In the genomic region with DNA sequence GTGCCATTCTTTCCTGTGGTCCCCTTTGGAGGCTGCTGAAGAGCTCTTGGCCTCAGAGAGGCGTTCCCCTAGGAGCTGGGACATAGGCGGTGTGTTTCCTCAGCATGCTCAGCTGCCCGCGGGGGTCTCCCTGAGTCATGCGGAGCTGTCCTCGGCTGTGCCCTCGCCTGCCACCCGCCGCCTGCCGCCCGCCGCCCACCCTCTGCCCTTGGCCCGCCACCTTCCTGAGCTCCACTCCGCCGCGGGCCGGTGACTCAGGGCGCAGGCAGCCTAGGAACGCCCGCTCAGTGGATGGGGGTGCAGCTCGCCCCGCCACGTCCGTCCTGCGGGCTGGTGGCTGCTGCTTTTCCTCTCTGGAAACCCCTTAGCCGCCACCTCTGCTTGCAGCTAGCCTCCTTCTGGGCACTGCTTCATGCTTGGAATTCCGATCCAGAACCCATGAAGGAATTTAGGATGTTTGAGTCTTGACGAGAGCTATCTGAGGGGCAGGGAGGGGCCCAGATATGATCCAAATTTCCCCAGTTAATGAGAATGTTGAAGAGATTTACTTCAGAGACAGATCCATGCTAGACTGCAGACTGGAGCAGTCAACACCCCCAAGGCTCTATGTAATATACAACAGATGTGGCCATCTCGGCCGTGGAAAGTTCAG, we compare ENCODE assay signal across 8 mouse cellular contexts. TPM values are rescaled to one million over a fixed set of nuclear protein-coding genes. Genes with fewer than 3 reads are reported as not detected.
DNase-seq lines count a peak whose midpoint lies in the region; ATAC-seq and TF ChIP-seq lines count a peak whose summit lies in the region.

No protein-coding gene starts in this region.

- no peaks in the 10 kb centered on the region for H3K9me3 ChIP-seq in ES-Bruce4 (replicated peaks; ENCODE audit: control insufficient read depth, insufficient read depth, low read length, poor library complexity, severe bottlenecking)
- no peaks in the 10 kb centered on the region for H3K9me3 ChIP-seq in hindbrain, embryonic 14.5 days (ENCODE audit: control insufficient read depth, low read length)
- H3K9me3 ChIP-seq in midbrain, embryonic 16.5 days (replicated peaks; ENCODE audit: control insufficient read depth, low read length, poor library complexity, severe bottlenecking) = no peaks in the 10 kb centered on the region

- DNase-seq in adrenal gland, postnatal 14 days = peak; percentile 89
- peak; percentile 43 for DNase-seq in gastrocnemius, adult 18-20 months (ENCODE audit: low spot score)
- DNase-seq in hindbrain, embryonic 14.5 days (ENCODE audit: low spot score) = no peak
- DNase-seq in liver, adult 2 months (ENCODE audit: extremely low read depth, low read depth, low spot score) = no peak
- DNase-seq in c-Kit-positive CD71-positive TER-119-positive erythroid progenitor cells, embryonic 14.5 days (ENCODE audit: low spot score) = no peak

- H3K27ac ChIP-seq in ES-Bruce4 (ENCODE audit: insufficient read depth, low read length) = no peak overlapping the region
- H3K27ac ChIP-seq in hindbrain, embryonic 14.5 days = no peak overlapping the region
- H3K27ac ChIP-seq in liver, adult 2 months (replicated peaks; ENCODE audit: insufficient read depth, low read depth, low read length) = 0 out of 2 replicates have a peak overlapping the region, but pooled peaks have one; percentile 32
- no peak overlapping the region for H3K27ac ChIP-seq in midbrain, embryonic 16.5 days (ENCODE audit: low read length)

- no peak for TF ChIP-seq POLR2A in ES-Bruce4 (IDR thresholded peaks at IDR 0.05; ENCODE audit: insufficient read depth, low read length)
- no peak for TF ChIP-seq POLR2A in liver, adult 2 months (IDR thresholded peaks at IDR 0.05; ENCODE audit: extremely low read depth, insufficient read depth, low read length)

- no peaks in the 10 kb centered on the region for H3K4me1 ChIP-seq in ES-Bruce4 (ENCODE audit: control insufficient read depth, insufficient read depth, low read length)
- H3K4me1 ChIP-seq in hindbrain, embryonic 14.5 days (replicated peaks; ENCODE audit: control insufficient read depth, insufficient read depth, low read length) = peaks cover 7% of the 10 kb centered on the region; the same call in 1 of the 2 replicates
- no peaks in the 10 kb centered on the region for H3K4me1 ChIP-seq in liver, adult 2 months (ENCODE audit: control insufficient read depth, insufficient read depth, low read length)
- peaks cover 5% of the 10 kb centered on the region for H3K4me1 ChIP-seq in midbrain, embryonic 16.5 days (ENCODE audit: control insufficient read depth, insufficient read depth, low read length)

- ATAC-seq in hindbrain, embryonic 14.5 days (ENCODE audit: low FRiP score) = no peak
- peak; percentile 73; the same call in 1 of the 2 replicates for ATAC-seq in midbrain, embryonic 16.5 days
- no peak; the same call in 1 of the 2 replicates for ATAC-seq in megakaryocyte-erythroid progenitor cell, adult 5-6 weeks (replicated peaks; ENCODE audit: low FRiP score, low TSS enrichment, poor library complexity, severe bottlenecking)

- no peaks in the 10 kb centered on the region for H3K36me3 ChIP-seq in ES-Bruce4 (ENCODE audit: control insufficient read depth, insufficient read depth, low read length, poor library complexity, severe bottlenecking)
- H3K36me3 ChIP-seq in hindbrain, embryonic 14.5 days (replicated peaks; ENCODE audit: control insufficient read depth, insufficient read depth) = no peaks in the 10 kb centered on the region
- H3K36me3 ChIP-seq in liver, adult 2 months (ENCODE audit: control insufficient read depth, insufficient read depth, low read length) = no peaks in the 10 kb centered on the region
- H3K36me3 ChIP-seq in midbrain, embryonic 16.5 days (ENCODE audit: control insufficient read depth, insufficient read depth, low read length) = no peaks in the 10 kb centered on the region

- H3K4me3 ChIP-seq in ES-Bruce4 (ENCODE audit: low read depth, low read length) = peak overlapping the region; percentile 53
- H3K4me3 ChIP-seq in hindbrain, embryonic 14.5 days (replicated peaks; ENCODE audit: low read length) = peak overlapping the region; percentile 28
- peak overlapping the region; percentile 25 for H3K4me3 ChIP-seq in liver, adult 2 months (ENCODE audit: insufficient read depth, low read depth, low read length)
- H3K4me3 ChIP-seq in midbrain, embryonic 16.5 days (ENCODE audit: low read depth, low read length) = peak overlapping the region; percentile 31

- TF ChIP-seq CTCF in ES-Bruce4 (IDR thresholded peaks at IDR 0.05; ENCODE audit: low read depth, low read length) = no peak
- no peak for TF ChIP-seq CTCF in liver, adult 2 months (IDR thresholded peaks at IDR 0.05; ENCODE audit: low read depth, low read length)

- no peaks in the 10 kb centered on the region for H3K79me2 ChIP-seq in liver, adult 2 months (ENCODE audit: control insufficient read depth, insufficient read depth, low read length)

- peak overlapping the region; percentile 61 for H3K9ac ChIP-seq in ES-Bruce4 (ENCODE audit: low read depth, poor library complexity, severe bottlenecking)
- peak overlapping the region; percentile 48 for H3K9ac ChIP-seq in hindbrain, embryonic 14.5 days
- H3K9ac ChIP-seq in liver, adult 2 months (ENCODE audit: low read depth, low read length) = peak overlapping the region; percentile 55
- H3K9ac ChIP-seq in midbrain, embryonic 16.5 days (ENCODE audit: low read depth, low read length) = peak overlapping the region; percentile 57; the same call in 1 of the 2 replicates

- peak overlapping the region; percentile 60 for H3K4me2 ChIP-seq in hindbrain, embryonic 14.5 days (replicated peaks)
- peak overlapping the region; percentile 64 for H3K4me2 ChIP-seq in midbrain, embryonic 16.5 days (ENCODE audit: low read length)

- H3K27me3 ChIP-seq in ES-Bruce4 (ENCODE audit: control insufficient read depth, insufficient read depth, low read length, poor library complexity, severe bottlenecking) = no peaks in the 10 kb centered on the region
- no peaks in the 10 kb centered on the region for H3K27me3 ChIP-seq in hindbrain, embryonic 14.5 days (ENCODE audit: control insufficient read depth, insufficient read depth, low read length)
- no peaks in the 10 kb centered on the region for H3K27me3 ChIP-seq in liver, adult 2 months (ENCODE audit: control insufficient read depth, insufficient read depth, low read length)
- H3K27me3 ChIP-seq in midbrain, embryonic 16.5 days (ENCODE audit: control insufficient read depth, insufficient read depth, low read depth, low read length) = no peaks in the 10 kb centered on the region

- 5% methylated on average over 28 of the region's 30 CpGs for WGBS in hindbrain, embryonic 14.5 days
- 18% methylated on average over 28 of the region's 30 CpGs for WGBS in liver, adult 2 months
- WGBS in midbrain, embryonic 16.5 days = 5% methylated on average over 30 of the region's 30 CpGs

- TF ChIP-seq EP300 in ES-Bruce4 (IDR thresholded peaks at IDR 0.05; ENCODE audit: insufficient read depth, low read depth, low read length) = 0 out of 2 replicates have a peak, but pooled peaks have one; percentile 7

RNA-seq across cellular contexts. Expression of gene Map3k14, which starts 44.8 kb away (rescaled TPM):
- polyA plus RNA-seq in ES-Bruce4 (2011; ENCODE audit: insufficient read depth, insufficient read length, low read depth, missing spikeins) = 2.2 and 3.3 TPM in 2 replicates
- total RNA-seq in adrenal gland, postnatal 14 days (2021) = 6.5 and 8.7 TPM in 2 replicates
- 1 to 10 TPM; 3.2 to 4.0 TPM for total RNA-seq in gastrocnemius, adult 18-20 months (2021)
- 2.9 and 4.0 TPM in 2 replicates for polyA plus RNA-seq in hindbrain, embryonic 14.5 days (2014; fragmentation: Nextera tagmentation; extraction: Ambion mirVana)
- 1.4 and 2.2 TPM in 2 replicates for total RNA-seq in liver, adult 2 months (2014; rRNA removed)
- polyA plus RNA-seq in liver, adult 2 months (2012; rRNA removed) = 2.0 and 2.1 TPM in 2 replicates
- polyA plus RNA-seq in midbrain, embryonic 16.5 days (2015; fragmentation: Nextera tagmentation; extraction: Ambion mirVana) = 4.4 TPM in 2 replicates
- 1.8 and 2.9 TPM in 2 replicates for total RNA-seq in megakaryocyte-erythroid progenitor cell, adult 5-6 weeks (2014; fragmentation: Nextera tagmentation)
- total RNA-seq in megakaryocyte-erythroid progenitor cell, adult 5-6 weeks (2017) = 1.2 and 3.1 TPM in 2 replicates

RNA-seq across cellular contexts. Expression of gene Arhgap27, which starts 51.4 kb away (rescaled TPM):
- 8.5 and 9.8 TPM in 2 replicates for polyA plus RNA-seq in ES-Bruce4 (2011; ENCODE audit: insufficient read depth, insufficient read length, low read depth, missing spikeins)
- total RNA-seq in adrenal gland, postnatal 14 days (2021) = 19.3 and 31.5 TPM in 2 replicates
- total RNA-seq in gastrocnemius, adult 18-20 months (2021) = 1 to 10 TPM; 6.1 to 6.8 TPM
- polyA plus RNA-seq in hindbrain, embryonic 14.5 days (2014; fragmentation: Nextera tagmentation; extraction: Ambion mirVana) = 3.9 and 5.4 TPM in 2 replicates
- total RNA-seq in liver, adult 2 months (2014; rRNA removed) = 0.55 and 1.2 TPM in 2 replicates
- 1.6 and 3.0 TPM in 2 replicates for polyA plus RNA-seq in liver, adult 2 months (2012; rRNA removed)
- polyA plus RNA-seq in midbrain, embryonic 16.5 days (2015; fragmentation: Nextera tagmentation; extraction: Ambion mirVana) = 3.8 and 4.4 TPM in 2 replicates
- total RNA-seq in megakaryocyte-erythroid progenitor cell, adult 5-6 weeks (2014; fragmentation: Nextera tagmentation) = 1.4 and 3.3 TPM in 2 replicates
- 2.1 and 11.1 TPM in 2 replicates for total RNA-seq in megakaryocyte-erythroid progenitor cell, adult 5-6 weeks (2017)

Comparison
In these comparisons a context has a peak if more than half of its experiments do, and no peak if none do; other contexts are left out.
1. DNase-seq: peak in adrenal gland, postnatal 14 days (single experiment) and gastrocnemius, adult 18-20 months (single experiment); none in hindbrain, embryonic 14.5 days (single experiment), liver, adult 2 months (single experiment) and c-Kit-positive CD71-positive TER-119-positive erythroid progenitor cells, embryonic 14.5 days (single experiment).
2. Peak in every context shown above with its lines, with median percentiles within 50 percentile points of each other: H3K4me3 ChIP-seq and H3K9ac ChIP-seq.